Mouse (Mus musculus): ENCODE results near the gene Efcab2.

DNA sequence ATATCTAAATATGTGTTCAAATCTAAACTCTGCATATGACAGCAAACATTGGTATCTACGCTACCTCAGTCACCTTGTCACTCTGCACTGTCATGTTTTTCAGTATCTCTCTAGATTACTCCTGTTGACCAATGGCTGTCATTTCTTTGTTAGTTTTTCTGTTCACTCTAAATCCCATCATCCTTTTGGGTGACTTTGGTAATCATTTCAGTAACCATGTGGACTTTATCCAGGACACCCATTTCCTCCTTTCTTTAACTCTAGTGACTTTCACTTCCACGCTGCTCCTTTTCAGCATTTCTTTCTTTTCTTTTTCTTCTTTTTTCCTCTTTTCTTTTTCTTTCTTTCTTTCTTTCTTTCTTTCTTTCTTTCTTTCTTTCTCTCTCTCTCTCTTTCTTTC lies 13.7 kb downstream of the Efcab2 start:
- TF ChIP-seq POLR2A (IDR thresholded peaks at IDR 0.05; ENCODE audit: low read depth, low read length), result no peak
- TF ChIP-seq CTCF (IDR thresholded peaks at IDR 0.05; ENCODE audit: extremely low read depth, insufficient read depth, insufficient read length, insufficient replicate concordance), result no peak
